Mouse (Mus musculus) left cerebral cortex, postnatal 36 days (tissue): ENCODE measurements around the gene Nlrp5. TPM values are rescaled to one million over a fixed set of nuclear protein-coding genes. Genes with fewer than 3 reads are reported as not detected.
"Not testable (repeated sequence)": the region's sequence is repeated elsewhere in the genome, so short reads cannot be mapped to it uniquely, and the experiment has no call there.

ENCODE experiments used
- DNase-seq, 2 experiments: peaks; one replicate each; pipeline ENCODE4 v3.0.0; 2021 to 2022; ENCODE audit warnings: low spot score in 2 of 2, mixed read lengths in 1 of 2
- intact Hi-C: fragments of 180-260 bp; cut with DNase I; formaldehyde crosslinking; loops from one replicate; pipeline ENCODE4 v1.15.1; 2025
- microRNA-seq: library from miRNA; unstranded; fragments of <30 nt; microRNA quantifications from one replicate; pipeline ENCODE4 v1.2.0, GENCODE M21; 2022
- total RNA-seq, 2 experiments: library from RNA; stranded (reverse); gene quantifications; 2 replicates each; pipeline ENCODE4 v1.2.3; 2021

The Nlrp5 gene
- total RNA-seq: not detected

- intact Hi-C loops: no loop called here
Measured at GRCm38 (mm10) chr7:23385589-23385988, at the start of gene Nlrp5. Gene Nlrp5 (plus strand): TSS chr7:23385889.

GRCm38 (mm10) chr7:23358311-23358710, 27.4 kb upstream of the Nlrp5 start:
- DNase-seq: not testable (repeated sequence)

More at GRCm38 (mm10) chr7:23385589-23385988, at the start of gene Nlrp5:
- no peak for DNase-seq

DNA sequence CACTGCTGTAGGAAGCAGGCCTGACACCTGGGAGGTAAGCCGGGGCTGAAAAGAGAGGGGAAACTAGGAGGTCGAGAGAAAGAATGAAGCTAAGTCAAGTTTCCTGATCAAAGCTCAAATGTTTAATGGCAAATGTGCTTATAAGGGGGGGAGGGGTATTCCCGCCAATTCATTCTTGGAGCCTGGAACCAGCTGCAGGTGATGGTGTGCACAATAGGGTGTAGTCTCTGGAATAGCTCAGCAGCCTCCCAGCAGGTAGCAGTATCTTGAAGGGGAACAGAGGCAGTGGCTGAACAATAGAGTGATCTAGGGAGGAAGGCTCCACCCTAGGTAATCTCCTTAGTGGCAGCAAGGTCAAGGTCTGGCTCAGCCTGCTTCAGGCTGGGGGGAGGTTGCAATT, 84.5 kb downstream of the Nlrp5 start:
- DNase-seq, intact Hi-C loops: not testable (repeated sequence)

More at GRCm38 (mm10) chr7:23358311-23358710, 27.4 kb upstream of the Nlrp5 start:
- intact Hi-C loops: not testable (repeated sequence)

DNA sequence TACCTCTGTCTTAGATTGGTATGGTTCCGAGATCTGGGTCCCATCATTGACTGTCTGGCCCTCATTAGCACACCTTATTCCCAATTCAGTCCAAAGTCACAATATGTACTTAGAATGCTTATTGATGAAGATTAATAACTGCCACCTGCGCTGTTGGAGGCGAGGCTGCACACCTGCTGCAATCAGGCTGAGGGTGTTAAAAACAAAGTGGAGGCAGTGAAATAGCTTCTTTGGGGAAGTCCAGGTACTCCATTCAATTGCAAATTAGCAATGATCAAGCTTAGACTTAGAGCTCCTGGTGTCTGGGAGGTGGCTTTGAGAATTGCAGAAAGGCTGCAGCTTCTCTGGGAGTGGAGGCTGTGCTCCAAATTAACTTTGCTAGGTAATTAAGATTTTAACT, 85.1 kb downstream of the Nlrp5 start:
- DNase-seq, intact Hi-C loops: not testable (repeated sequence)

- intact Hi-C loops, DNase-seq: not testable (repeated sequence)
Measured at GRCm38 (mm10) chr7:23472886-23473285, 87.2 kb downstream of the Nlrp5 start.

Small RNA genes within 50 kb of the gene (microRNA-seq; reads per million reads assigned to microRNA genes)
- gene Gm25196: not detected

Other genes with a start within 250 kb of the Nlrp5 start
- not detected for gene Gm10662, start 241.4 kb upstream of the Nlrp5 start, total RNA-seq
- gene Vmn1r165, start 168.6 kb upstream of the Nlrp5 start, total RNA-seq: not detected
- not detected for gene Vmn1r166, start 134.2 kb upstream of the Nlrp5 start, total RNA-seq
- gene Gm6902, start 107.0 kb upstream of the Nlrp5 start, total RNA-seq: not detected
- not detected for gene Nlrp4e, start 84.7 kb upstream of the Nlrp5 start, total RNA-seq
- gene Vmn1r167, start 121.3 kb downstream of the Nlrp5 start, total RNA-seq: not detected
- not detected for gene Vmn1r168, start 153.8 kb downstream of the Nlrp5 start, total RNA-seq
- gene Vmn1r169, start 189.6 kb downstream of the Nlrp5 start, total RNA-seq: not detected
- not detected for gene Vmn1r170, start 220.3 kb downstream of the Nlrp5 start, total RNA-seq
- not detected for gene Vmn1r171, start 244.8 kb downstream of the Nlrp5 start, total RNA-seq